Mouse (Mus musculus) right cerebral cortex, postnatal 14 days (tissue): ENCODE results near the gene Micu2.
"Not testable (repeated sequence)": the region's sequence is repeated elsewhere in the genome, so short reads cannot be mapped to it uniquely, and the experiment has no call there.

ENCODE experiments used
- DNase-seq: peaks from one replicate; pipeline ENCODE4 v3.0.0; 2022

The Micu2 gene

GRCm38 (mm10) chr14:57951089-57951488 is 48.0 kb downstream of the Micu2 start:
- DNase-seq, result peak; percentile 19

GRCm38 (mm10) chr14:57945834-57946233 is 53.2 kb downstream of the Micu2 start:
- DNase-seq, result no peak

- DNase-seq, result no peak
Measured at GRCm38 (mm10) chr14:57937297-57937696, 61.8 kb downstream of the Micu2 start.

- no peak for DNase-seq
Measured at GRCm38 (mm10) chr14:57934666-57935065, 64.4 kb downstream of the Micu2 start.

GRCm38 (mm10) chr14:57933608-57934007 is 65.5 kb downstream of the Micu2 start:
- no peak for DNase-seq

GRCm38 (mm10) chr14:57932881-57933443 is 66.1 kb downstream of the Micu2 start:
- no peak for DNase-seq

- no peak for DNase-seq
Measured at GRCm38 (mm10) chr14:57921428-57922131, 77.5 kb downstream of the Micu2 start.

- no peak for DNase-seq
Measured at GRCm38 (mm10) chr14:57920568-57921310, 78.3 kb downstream of the Micu2 start.

- DNase-seq, result no peak
Measured at GRCm38 (mm10) chr14:57919148-57919875, 79.8 kb downstream of the Micu2 start.

- no peak for DNase-seq
Measured at GRCm38 (mm10) chr14:57915341-57915740, 83.7 kb downstream of the Micu2 start.

- DNase-seq, result not testable (repeated sequence)
Measured at GRCm38 (mm10) chr14:57912211-57913007, 86.7 kb downstream of the Micu2 start.

GRCm38 (mm10) chr14:57911787-57912186 is 87.3 kb downstream of the Micu2 start:
- DNase-seq, result not testable (repeated sequence)

- DNase-seq, result no peak
Measured at GRCm38 (mm10) chr14:57911316-57911715, 87.7 kb downstream of the Micu2 start.

GRCm38 (mm10) chr14:57910501-57911068 is 88.5 kb downstream of the Micu2 start:
- DNase-seq, result peak; percentile 78

- DNase-seq, result no peak
Measured at GRCm38 (mm10) chr14:57909297-57909696, 89.8 kb downstream of the Micu2 start.

GRCm38 (mm10) chr14:57908431-57908830 is 90.6 kb downstream of the Micu2 start:
- no peak for DNase-seq

- no peak for DNase-seq
Measured at GRCm38 (mm10) chr14:57901998-57902397, 97.1 kb downstream of the Micu2 start.

- DNase-seq, result no peak
Measured at GRCm38 (mm10) chr14:57896882-57897281, 102.2 kb downstream of the Micu2 start.

- not testable (repeated sequence) for DNase-seq
Measured at GRCm38 (mm10) chr14:57896088-57896871, 102.8 kb downstream of the Micu2 start.

GRCm38 (mm10) chr14:57894346-57894745 is 104.7 kb downstream of the Micu2 start:
- DNase-seq, result no peak

- DNase-seq, result no peak
Measured at GRCm38 (mm10) chr14:57892961-57893360, 106.1 kb downstream of the Micu2 start.
